Mouse (Mus musculus): ENCODE results near the gene Gm18336. TPM values are rescaled to one million over a fixed set of nuclear protein-coding genes. Genes with fewer than 3 reads are reported as not detected.

The Gm18336 gene
- polyA plus RNA-seq, 1 experiment = 0.41 TPM

- TF ChIP-seq POLR2A (IDR thresholded peaks at IDR 0.05; ENCODE audit: borderline replicate concordance, insufficient read depth, low read length) (no peak), CTCF (IDR thresholded peaks at IDR 0.05; ENCODE audit: borderline replicate concordance, insufficient read depth, low read depth, low read length) (no peak)
- H3K4me3 ChIP-seq (replicated peaks; ENCODE audit: insufficient read depth, low read depth, low read length) = no peak overlapping the region
- no peaks in the 10 kb centered on the region for H3K27me3 ChIP-seq (ENCODE audit: control insufficient read depth, insufficient read depth, low read length)
- H3K27ac ChIP-seq (ENCODE audit: insufficient read depth, low read length) = no peak overlapping the region
- H3K4me1 ChIP-seq (ENCODE audit: control insufficient read depth, insufficient read depth, low read length) = no peaks in the 10 kb centered on the region
- 91% methylated on average over 20 of the region's 20 CpGs for WGBS
- no peak for DNase-seq
Measured at GRCm38 (mm10) chrX:73400951-73401350, 2.4 kb upstream of the Gm18336 start.

GRCm38 (mm10) chrX:73396446-73396845, 2.1 kb downstream of the Gm18336 start:
- no peak overlapping the region for H3K27ac ChIP-seq (ENCODE audit: insufficient read depth, low read length)
- 38% methylated on average over 1 of the region's 1 CpGs for WGBS
- TF ChIP-seq CTCF (IDR thresholded peaks at IDR 0.05; ENCODE audit: borderline replicate concordance, insufficient read depth, low read depth, low read length) = no peak
- no peak for TF ChIP-seq POLR2A (IDR thresholded peaks at IDR 0.05; ENCODE audit: borderline replicate concordance, insufficient read depth, low read length)
- H3K4me3 ChIP-seq (replicated peaks; ENCODE audit: insufficient read depth, low read depth, low read length) = no peak overlapping the region
- H3K4me1 ChIP-seq (ENCODE audit: control insufficient read depth, insufficient read depth, low read length) = no peaks in the 10 kb centered on the region
- H3K27me3 ChIP-seq (ENCODE audit: control insufficient read depth, insufficient read depth, low read length) = no peaks in the 10 kb centered on the region
- no peak for DNase-seq

- no peak overlapping the region for H3K4me3 ChIP-seq (replicated peaks; ENCODE audit: insufficient read depth, low read depth, low read length)
- 81% methylated on average over 4 of the region's 4 CpGs for WGBS
- TF ChIP-seq CTCF (IDR thresholded peaks at IDR 0.05; ENCODE audit: borderline replicate concordance, insufficient read depth, low read depth, low read length) (no peak), POLR2A (IDR thresholded peaks at IDR 0.05; ENCODE audit: borderline replicate concordance, insufficient read depth, low read length) (no peak)
- H3K27ac ChIP-seq (ENCODE audit: insufficient read depth, low read length) = no peak overlapping the region
- no peaks in the 10 kb centered on the region for H3K27me3 ChIP-seq (ENCODE audit: control insufficient read depth, insufficient read depth, low read length)
- H3K4me1 ChIP-seq (ENCODE audit: control insufficient read depth, insufficient read depth, low read length) = no peaks in the 10 kb centered on the region
- no peak for DNase-seq
Measured at GRCm38 (mm10) chrX:73391481-73391880, 7.1 kb downstream of the Gm18336 start.

GRCm38 (mm10) chrX:73384924-73385323, 13.6 kb downstream of the Gm18336 start:
- no peak overlapping the region for H3K4me3 ChIP-seq (replicated peaks; ENCODE audit: insufficient read depth, low read depth, low read length)
- DNase-seq = no peak
- 53% methylated on average over 1 of the region's 1 CpGs for WGBS
- H3K27me3 ChIP-seq (ENCODE audit: control insufficient read depth, insufficient read depth, low read length) = no peaks in the 10 kb centered on the region
- TF ChIP-seq POLR2A (IDR thresholded peaks at IDR 0.05; ENCODE audit: borderline replicate concordance, insufficient read depth, low read length) = no peak
- no peak for TF ChIP-seq CTCF (IDR thresholded peaks at IDR 0.05; ENCODE audit: borderline replicate concordance, insufficient read depth, low read depth, low read length)
- no peak overlapping the region for H3K27ac ChIP-seq (ENCODE audit: insufficient read depth, low read length)
- H3K4me1 ChIP-seq (ENCODE audit: control insufficient read depth, insufficient read depth, low read length) = no peaks in the 10 kb centered on the region

- no peak for TF ChIP-seq CTCF (IDR thresholded peaks at IDR 0.05; ENCODE audit: borderline replicate concordance, insufficient read depth, low read depth, low read length)
- no peak for TF ChIP-seq POLR2A (IDR thresholded peaks at IDR 0.05; ENCODE audit: borderline replicate concordance, insufficient read depth, low read length)
- no peaks in the 10 kb centered on the region for H3K27me3 ChIP-seq (ENCODE audit: control insufficient read depth, insufficient read depth, low read length)
- no peak overlapping the region for H3K27ac ChIP-seq (ENCODE audit: insufficient read depth, low read length)
- 18% methylated on average over 6 of the region's 6 CpGs for WGBS
- no peak overlapping the region for H3K4me3 ChIP-seq (replicated peaks; ENCODE audit: insufficient read depth, low read depth, low read length)
- H3K4me1 ChIP-seq (ENCODE audit: control insufficient read depth, insufficient read depth, low read length) = no peaks in the 10 kb centered on the region
- no peak for DNase-seq
Measured at GRCm38 (mm10) chrX:73384419-73384818, 14.1 kb downstream of the Gm18336 start.

- H3K27me3 ChIP-seq (ENCODE audit: control insufficient read depth, insufficient read depth, low read length) = no peaks in the 10 kb centered on the region
- TF ChIP-seq CTCF (IDR thresholded peaks at IDR 0.05; ENCODE audit: borderline replicate concordance, insufficient read depth, low read depth, low read length) = no peak
- TF ChIP-seq POLR2A (IDR thresholded peaks at IDR 0.05; ENCODE audit: borderline replicate concordance, insufficient read depth, low read length) = no peak
- no peak for DNase-seq
Measured at GRCm38 (mm10) chrX:73363291-73363690, 35.2 kb downstream of the Gm18336 start.

GRCm38 (mm10) chrX:73356719-73357118, 41.8 kb downstream of the Gm18336 start:
- no peaks in the 10 kb centered on the region for H3K4me1 ChIP-seq (ENCODE audit: control insufficient read depth, insufficient read depth, low read length)
- no peak overlapping the region for H3K27ac ChIP-seq (ENCODE audit: insufficient read depth, low read length)
- H3K27me3 ChIP-seq (ENCODE audit: control insufficient read depth, insufficient read depth, low read length) = no peaks in the 10 kb centered on the region
- WGBS = 67% methylated on average over 1 of the region's 1 CpGs
- TF ChIP-seq CTCF (IDR thresholded peaks at IDR 0.05; ENCODE audit: borderline replicate concordance, insufficient read depth, low read depth, low read length) = no peak
- no peak for TF ChIP-seq POLR2A (IDR thresholded peaks at IDR 0.05; ENCODE audit: borderline replicate concordance, insufficient read depth, low read length)
- DNase-seq = no peak
- H3K4me3 ChIP-seq (replicated peaks; ENCODE audit: insufficient read depth, low read depth, low read length) = no peak overlapping the region

More at GRCm38 (mm10) chrX:73363291-73363690, 35.2 kb downstream of the Gm18336 start:
- no peak overlapping the region for H3K27ac ChIP-seq (ENCODE audit: insufficient read depth, low read length)
- no peaks in the 10 kb centered on the region for H3K4me1 ChIP-seq (ENCODE audit: control insufficient read depth, insufficient read depth, low read length)
- H3K4me3 ChIP-seq (replicated peaks; ENCODE audit: insufficient read depth, low read depth, low read length) = no peak overlapping the region

GRCm38 (mm10) chrX:73356163-73356562, 42.4 kb downstream of the Gm18336 start:
- no peak for DNase-seq
- H3K4me3 ChIP-seq (replicated peaks; ENCODE audit: insufficient read depth, low read depth, low read length) = no peak overlapping the region
- H3K27ac ChIP-seq (ENCODE audit: insufficient read depth, low read length) = no peak overlapping the region
- H3K27me3 ChIP-seq (ENCODE audit: control insufficient read depth, insufficient read depth, low read length) = no peaks in the 10 kb centered on the region
- H3K4me1 ChIP-seq (ENCODE audit: control insufficient read depth, insufficient read depth, low read length) = 0 out of 2 replicates have a peak, but pooled peaks cover 2% of the 10 kb centered on the region
- TF ChIP-seq POLR2A (IDR thresholded peaks at IDR 0.05; ENCODE audit: borderline replicate concordance, insufficient read depth, low read length) = no peak
- no peak for TF ChIP-seq CTCF (IDR thresholded peaks at IDR 0.05; ENCODE audit: borderline replicate concordance, insufficient read depth, low read depth, low read length)
- WGBS = 88% methylated on average over 2 of the region's 2 CpGs

Other genes with a start within 250 kb of the Gm18336 start
- gene Xlr5b, start 249.9 kb downstream of the Gm18336 start, polyA plus RNA-seq (2012; rRNA removed) = 0.07 TPM in 1 of 2 replicates, not detected in the other
- 0.13 and 0.32 TPM in 2 replicates for gene DXBay18, start 249.3 kb downstream of the Gm18336 start, polyA plus RNA-seq (2012; rRNA removed)
- gene Spin2d, start 221.7 kb downstream of the Gm18336 start, polyA plus RNA-seq (2012; rRNA removed) = not detected in 2 replicates
- 9.1 and 13.1 TPM in 2 replicates for gene Xlr3b, start 206.5 kb downstream of the Gm18336 start, polyA plus RNA-seq (2012; rRNA removed)
- 0.29 and 0.54 TPM in 2 replicates for gene Xlr4b, start 184.4 kb downstream of the Gm18336 start, polyA plus RNA-seq (2012; rRNA removed)
- 17.1 and 17.6 TPM in 2 replicates for gene F8a, start 170.4 kb downstream of the Gm18336 start, polyA plus RNA-seq (2012; rRNA removed)
- not detected in 2 replicates for gene Xlr4c, start 155.6 kb downstream of the Gm18336 start, polyA plus RNA-seq (2012; rRNA removed)
- gene Xlr3c, start 133.3 kb downstream of the Gm18336 start, polyA plus RNA-seq (2012; rRNA removed) = 0.08 and 0.15 TPM in 2 replicates
- gene Xlr5a, start 105.8 kb downstream of the Gm18336 start, polyA plus RNA-seq (2012; rRNA removed) = not detected in 2 replicates
- not detected in 2 replicates for gene Xlr5c, start 105.8 kb downstream of the Gm18336 start, polyA plus RNA-seq (2012; rRNA removed)
- gene Gm45015, start 61.9 kb downstream of the Gm18336 start, polyA plus RNA-seq (2012; rRNA removed) = not detected in 2 replicates
- gene Zfp275, start 56.1 kb downstream of the Gm18336 start, polyA plus RNA-seq (2012; rRNA removed) = 20.1 and 20.6 TPM in 2 replicates
- gene Zfp92, start 12.4 kb upstream of the Gm18336 start, polyA plus RNA-seq (2012; rRNA removed) = 0.55 and 0.61 TPM in 2 replicates
- 0.14 TPM in 1 of 2 replicates, not detected in the other for gene Trex2, start 36.6 kb upstream of the Gm18336 start, polyA plus RNA-seq (2012; rRNA removed)
- 18.6 and 18.7 TPM in 2 replicates for gene Haus7, start 60.3 kb upstream of the Gm18336 start, polyA plus RNA-seq (2012; rRNA removed)
- 14.2 and 17.2 TPM in 2 replicates for gene Bgn, start 84.9 kb upstream of the Gm18336 start, polyA plus RNA-seq (2012; rRNA removed)
- 113 and 144 TPM in 2 replicates for gene Atp2b3, start 104.3 kb upstream of the Gm18336 start, polyA plus RNA-seq (2012; rRNA removed)
- 0.43 and 0.52 TPM in 2 replicates for gene Dusp9, start 240.7 kb upstream of the Gm18336 start, polyA plus RNA-seq (2012; rRNA removed)